Mouse (Mus musculus): ENCODE results near the gene Cacng5. TPM values are rescaled to one million over a fixed set of nuclear protein-coding genes. Genes with fewer than 3 reads are reported as not detected.

Gene Cacng5
- under 1 TPM in 1 of 2 experiments, not detected in 1; 0.06 TPM for polyA plus RNA-seq (2017; shearing (Covaris generic))

GRCm38 (mm10) chr11:107914634-107915226 is at the start of gene Cacng5:
Cacng5 (minus strand) TSS chr11:107915055.

Other genes with a start within 250 kb of the Cacng5 start
- gene Cacng1, start 198.5 kb downstream of the Cacng5 start, polyA plus RNA-seq (2017; shearing (Covaris generic)), result under 1 TPM in 1 of 2 experiments, not detected in 1; 0.31 TPM
- gene Cacng4, start 120.5 kb downstream of the Cacng5 start, polyA plus RNA-seq (2017; shearing (Covaris generic)), result not detected

Measured in inflammation-experienced regulatory T-cells (primary cell).